Mouse (Mus musculus) B cell, adult 62 days (primary cell): ENCODE data around the gene Ftsj3. TPM values are rescaled to one million over a fixed set of nuclear protein-coding genes. Genes with fewer than 3 reads are reported as not detected.

ENCODE experiments used
- total RNA-seq: library from RNA; stranded (reverse); gene quantifications from 4 replicates; pipeline ENCODE4 v1.2.4, GENCODE M21; 2023

Gene Ftsj3
- total RNA-seq = 56.4 to 76.1 TPM (median 69.5 TPM) in 4 replicates

DNA sequence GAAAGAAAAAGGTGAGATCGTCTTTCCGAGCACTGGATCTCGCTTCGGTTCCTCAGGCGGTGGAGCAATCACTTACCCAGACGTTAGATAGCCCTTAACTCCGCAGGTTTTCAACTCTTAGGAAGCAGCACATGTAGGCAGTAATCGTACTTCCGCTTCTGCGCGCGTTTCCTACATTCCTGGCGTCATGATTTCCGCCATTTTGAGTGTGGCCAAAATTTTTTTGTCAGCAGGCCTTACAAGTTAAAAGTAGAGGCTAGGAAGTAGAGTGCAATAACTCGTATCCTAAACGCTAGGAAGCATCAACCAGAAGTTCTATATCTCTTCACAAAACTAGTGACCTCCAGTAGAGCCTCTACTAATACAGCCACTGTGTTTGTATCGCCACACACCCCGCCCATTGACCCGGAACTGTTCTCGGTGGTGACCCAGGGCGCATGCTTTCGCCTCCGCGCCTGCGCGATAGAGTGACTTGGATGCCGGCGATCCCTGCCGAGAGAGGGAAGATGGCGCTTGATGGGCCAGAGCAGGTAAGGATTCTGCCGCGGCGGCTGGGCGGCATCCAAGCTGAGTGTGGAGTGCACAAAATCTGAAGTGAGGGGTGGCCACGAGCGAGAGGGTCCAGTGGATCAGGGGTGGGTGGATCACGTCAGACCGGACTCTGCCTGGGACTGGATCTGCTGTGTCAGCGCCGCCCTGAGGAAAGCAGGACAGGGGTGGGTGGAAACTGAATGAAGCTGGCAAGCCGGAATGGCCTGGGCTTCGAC, at the start of gene Ftsj3, which contains the start of gene Psmc5:
TSS of gene Ftsj3 (minus strand) at position 395 of the 767 bp plus-strand sequence.
TSS of gene Psmc5 (plus strand) at position 470 of the 767 bp plus-strand sequence.

GRCm38 (mm10) chr11:106301765-106302164, 45.9 kb upstream of the Ftsj3 start, which contains the start of gene Gh:
Gh (minus strand) TSS chr11:106301865.

DNA sequence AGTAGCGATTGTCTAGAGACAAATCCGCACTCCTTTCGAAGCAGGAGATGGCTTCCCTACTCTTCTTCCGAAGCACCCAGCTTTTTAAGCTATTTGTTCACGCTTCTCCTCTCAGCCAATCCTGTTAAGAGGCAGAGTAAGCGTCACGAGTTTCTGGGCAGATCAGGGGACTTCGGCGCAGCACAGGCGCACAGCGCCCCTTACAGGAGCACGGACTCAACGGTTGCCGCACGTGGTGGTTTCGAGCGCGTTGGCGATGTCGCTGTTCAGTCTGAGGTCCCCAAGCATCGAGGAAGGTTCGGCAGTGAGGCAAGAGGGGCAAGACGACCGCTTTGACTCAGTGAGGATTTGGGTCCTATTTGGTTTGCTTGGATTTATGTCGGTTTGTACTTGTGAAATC, 20.6 kb upstream of the Ftsj3 start, which contains the start of gene Tcam1:
TSS of gene Tcam1 (plus strand) at position 219 of the 400 bp plus-strand sequence.

GRCm38 (mm10) chr11:106272644-106273310, 16.9 kb upstream of the Ftsj3 start, which contains the start of gene Smarcd2:
Smarcd2 (minus strand) TSS chr11:106272972.

GRCm38 (mm10) chr11:106216730-106217490, 39.0 kb downstream of the Ftsj3 start, which contains the start of gene Ddx42:
Ddx42 (plus strand) TSS chr11:106216926.

GRCm38 (mm10) chr11:106215927-106216729, 39.8 kb downstream of the Ftsj3 start, which contains the start of gene Ccdc47:
Ccdc47 (minus strand) TSS chr11:106216344.

DNA sequence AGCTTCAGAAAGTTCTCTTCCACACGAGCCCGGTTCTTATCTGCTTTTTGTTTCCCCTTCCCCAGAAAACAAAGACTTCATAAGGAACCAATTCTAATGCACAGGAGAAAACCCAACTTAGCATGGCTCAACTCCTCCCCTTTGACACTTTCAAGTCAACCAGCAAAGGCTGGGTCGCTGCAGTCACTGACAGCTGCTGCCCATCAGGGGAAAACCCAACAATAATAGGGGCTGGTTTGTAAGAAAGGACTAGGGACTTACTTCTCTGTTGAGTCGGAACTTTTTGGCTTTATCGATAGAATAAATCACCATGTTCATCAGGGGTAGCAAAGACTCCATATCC, 53.8 kb downstream of the Ftsj3 start, which contains the start of gene Strada:
TSS of gene Strada (minus strand) at position 46 of the 343 bp plus-strand sequence.

Other genes starting within 250 kb of the Ftsj3 start
- gene Kcnh6, start 248.0 kb downstream of the Ftsj3 start, total RNA-seq = 0.16 to 0.35 TPM (median 0.21 TPM) in 3 of 4 replicates, not detected in the other
- 68.4 to 70.5 TPM (median 68.9 TPM) in 4 replicates for gene Dcaf7, start 219.2 kb downstream of the Ftsj3 start, total RNA-seq
- 6.9 to 9.6 TPM (median 8.7 TPM) in 4 replicates for gene Taco1, start 190.0 kb downstream of the Ftsj3 start, total RNA-seq
- 123 to 133 TPM (median 131 TPM) in 4 replicates for gene Map3k3, start 171.5 kb downstream of the Ftsj3 start, total RNA-seq
- gene Gm10840, start 95.2 kb downstream of the Ftsj3 start, total RNA-seq = 6.0 to 12.4 TPM (median 8.7 TPM) in 4 replicates
- 449 to 469 TPM (median 459 TPM) in 4 replicates for gene Limd2, start 95.2 kb downstream of the Ftsj3 start, total RNA-seq
- gene Strada, start 53.9 kb downstream of the Ftsj3 start, total RNA-seq = 40.6 to 45.5 TPM (median 44.0 TPM) in 4 replicates
- gene Ccdc47, start 39.7 kb downstream of the Ftsj3 start, total RNA-seq = 34.5 to 46.0 TPM (median 40.2 TPM) in 4 replicates
- gene Ddx42, start 39.2 kb downstream of the Ftsj3 start, total RNA-seq = 62.9 to 70.1 TPM (median 66.8 TPM) in 4 replicates
- 48.0 to 55.8 TPM (median 52.8 TPM) in 4 replicates for gene Psmc5, start 75 bp upstream of the Ftsj3 start, total RNA-seq
- gene Smarcd2, start 16.9 kb upstream of the Ftsj3 start, total RNA-seq = 139 to 173 TPM (median 145 TPM) in 4 replicates
- gene Tcam1, start 20.6 kb upstream of the Ftsj3 start, total RNA-seq = 0.32 to 0.42 TPM (median 0.41 TPM) in 3 of 4 replicates, not detected in the other
- 8.6 to 12.0 TPM (median 11.0 TPM) in 4 replicates for gene Gh, start 45.8 kb upstream of the Ftsj3 start, total RNA-seq
- 1,261 to 1,403 TPM (median 1,279 TPM) in 4 replicates for gene Cd79b, start 58.7 kb upstream of the Ftsj3 start, total RNA-seq
- gene Scn4a, start 97.2 kb upstream of the Ftsj3 start, total RNA-seq = 17.0 to 20.9 TPM (median 18.2 TPM) in 4 replicates
- gene Prr29, start 109.4 kb upstream of the Ftsj3 start, total RNA-seq = not detected in 4 replicates
- gene Icam2, start 132.0 kb upstream of the Ftsj3 start, total RNA-seq = 73.9 to 83.6 TPM (median 78.4 TPM) in 4 replicates
- 11.1 to 13.5 TPM (median 11.6 TPM) in 4 replicates for gene Ern1, start 231.8 kb upstream of the Ftsj3 start, total RNA-seq